Mouse (Mus musculus) MN1 (cell line): ENCODE data around the gene Gm21969.

Source experiments
- DNase-seq: peaks from one replicate; pipeline ENCODE4 v3.0.0-alpha.2; 2016; ENCODE audit warnings: low spot score

The Gm21969 gene

GRCm38 (mm10) chr4:139653238-139653637, 50.3 kb downstream of the Gm21969 start, which contains the start of gene Tas1r2:
Gene Tas1r2, plus strand, starts transcription at chr4:139653538.
- DNase-seq, result no peak

GRCm38 (mm10) chr4:139661897-139662296, 58.9 kb downstream of the Gm21969 start:
- DNase-seq, result no peak

GRCm38 (mm10) chr4:139667632-139668031, 64.6 kb downstream of the Gm21969 start:
- DNase-seq, result no peak

GRCm38 (mm10) chr4:139669847-139670246, 66.9 kb downstream of the Gm21969 start:
- peak; percentile 85 for DNase-seq

- DNase-seq, result peak; percentile 89
Measured at GRCm38 (mm10) chr4:139675696-139676095, 72.7 kb downstream of the Gm21969 start.

- no peak for DNase-seq
Measured at GRCm38 (mm10) chr4:139683728-139684638, 81.0 kb downstream of the Gm21969 start.

- DNase-seq, result peak; percentile 25
Measured at GRCm38 (mm10) chr4:139684639-139685017, 81.6 kb downstream of the Gm21969 start.

- DNase-seq, result no peak
Measured at GRCm38 (mm10) chr4:139688058-139688457, 85.1 kb downstream of the Gm21969 start.

- no peak for DNase-seq
Measured at GRCm38 (mm10) chr4:139689627-139690269, 86.8 kb downstream of the Gm21969 start.

GRCm38 (mm10) chr4:139693315-139693714, 90.3 kb downstream of the Gm21969 start:
- DNase-seq, result no peak

GRCm38 (mm10) chr4:139697755-139698154, 94.8 kb downstream of the Gm21969 start:
- DNase-seq, result no peak

GRCm38 (mm10) chr4:139698602-139699001, 95.6 kb downstream of the Gm21969 start:
- DNase-seq, result no peak

GRCm38 (mm10) chr4:139702914-139703313, 99.9 kb downstream of the Gm21969 start:
- DNase-seq, result no peak

GRCm38 (mm10) chr4:139703468-139703867, 100.5 kb downstream of the Gm21969 start:
- DNase-seq, result no peak

- DNase-seq, result no peak
Measured at GRCm38 (mm10) chr4:139705986-139706385, 103.0 kb downstream of the Gm21969 start.

GRCm38 (mm10) chr4:139710467-139711334, 107.7 kb downstream of the Gm21969 start:
- no peak for DNase-seq
